Mouse (Mus musculus) heart, postnatal 10 days (tissue): ENCODE results near the gene Hist1h1t. TPM values are rescaled to one million over a fixed set of nuclear protein-coding genes. Genes with fewer than 3 reads are reported as not detected.

Source experiments
- DNase-seq, 2 experiments: peaks; one replicate each; pipeline ENCODE4 v3.0.0; 2021
- intact Hi-C: fragments of 180-260 bp; cut with DNase I; formaldehyde crosslinking; loops from one replicate; pipeline ENCODE4 v1.15.1; 2025
- total RNA-seq, 2 experiments: library from RNA; stranded (reverse); gene quantifications; 2 replicates each; pipeline ENCODE4 v1.2.3; 2021

The Hist1h1t gene
- total RNA-seq = under 1 TPM; 0.29 to 0.67 TPM

DNA sequence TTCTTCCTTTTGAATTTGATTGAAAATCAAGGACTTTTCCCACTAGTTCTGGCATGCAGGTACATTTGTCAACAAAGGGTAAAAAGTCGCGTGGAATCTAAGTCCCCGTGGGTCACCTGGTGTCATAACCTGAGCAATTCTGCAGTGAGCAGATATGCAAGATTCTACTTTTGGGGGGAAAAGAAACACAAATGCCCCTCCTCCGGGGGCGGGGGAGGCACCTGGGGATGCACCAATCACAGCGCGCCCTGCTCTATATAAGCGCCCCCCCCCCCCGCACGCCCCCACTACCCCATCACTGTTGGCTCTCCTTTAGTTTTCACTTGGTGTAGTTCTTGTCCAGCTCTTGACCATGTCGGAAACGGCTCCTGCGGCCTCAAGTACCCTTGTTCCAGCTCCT is at the start of gene Hist1h1t:
Gene Hist1h1t, plus strand, starts transcription at position 301 of the 400 bp plus-strand sequence.
- intact Hi-C loops = loop anchor here (5.0 kb wide), 2 partner anchors 108 to 1643 kb away; no protein-coding TSS in a partner anchor
- DNase-seq = no peak

DNA sequence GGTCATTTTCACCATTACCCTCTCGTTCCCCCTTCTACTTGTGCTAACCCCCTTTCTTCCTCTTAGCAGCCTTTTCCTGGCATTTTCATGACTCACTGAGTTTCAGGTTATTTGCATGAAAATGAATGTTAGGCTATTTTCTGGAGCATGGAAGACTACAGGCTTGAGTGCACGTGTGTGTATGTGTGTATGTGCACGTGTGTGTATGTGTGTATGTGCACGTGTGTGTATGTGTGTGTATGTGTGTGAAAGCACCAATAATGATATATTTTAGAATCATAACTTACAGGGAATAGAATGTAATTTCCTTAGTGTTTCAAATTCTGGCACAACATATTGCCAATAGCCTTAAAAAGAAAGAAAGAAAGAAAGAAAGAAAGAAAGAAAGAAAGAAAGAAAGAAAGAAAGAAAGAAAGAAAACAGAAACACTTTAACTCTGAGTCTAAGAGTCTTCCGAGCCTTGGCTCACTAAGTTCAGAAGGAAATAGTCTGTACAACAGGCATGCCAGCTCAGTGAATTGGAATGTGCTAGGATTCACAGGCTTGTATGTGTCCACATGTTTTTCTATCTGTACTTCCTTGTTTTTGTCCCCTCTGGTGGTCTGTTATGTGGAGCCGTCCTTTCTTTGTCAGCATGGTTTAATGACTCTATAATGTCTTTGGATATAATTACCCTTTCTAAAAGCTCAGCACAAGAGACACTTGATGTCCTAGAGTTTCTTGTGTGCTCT is 35.8 kb upstream of the Hist1h1t start:
- intact Hi-C loops = no loop called here
- no peak for DNase-seq

GRCm38 (mm10) chr13:23662536-23662935 is 33.1 kb upstream of the Hist1h1t start:
- intact Hi-C loops = no loop called here
- DNase-seq = no peak

GRCm38 (mm10) chr13:23681990-23682582 is 13.5 kb upstream of the Hist1h1t start:
- intact Hi-C loops = loop anchor here (5.0 to 10.0 kb wide), 4 partner anchors 53 to 1645 kb away; partner anchors contain the start of genes Abt1, Hist1h1c, Hist1h2ah and Hist1h2bk
- DNase-seq = no peak

- DNase-seq = no peak
- intact Hi-C loops = loop anchor here (5.0 to 10.0 kb wide), 4 partner anchors 52 to 1645 kb away; partner anchors contain the start of genes Abt1, Hist1h1c, Hist1h2ah and Hist1h2bk
Observed at GRCm38 (mm10) chr13:23682623-23682946, 13.0 kb upstream of the Hist1h1t start.

DNA sequence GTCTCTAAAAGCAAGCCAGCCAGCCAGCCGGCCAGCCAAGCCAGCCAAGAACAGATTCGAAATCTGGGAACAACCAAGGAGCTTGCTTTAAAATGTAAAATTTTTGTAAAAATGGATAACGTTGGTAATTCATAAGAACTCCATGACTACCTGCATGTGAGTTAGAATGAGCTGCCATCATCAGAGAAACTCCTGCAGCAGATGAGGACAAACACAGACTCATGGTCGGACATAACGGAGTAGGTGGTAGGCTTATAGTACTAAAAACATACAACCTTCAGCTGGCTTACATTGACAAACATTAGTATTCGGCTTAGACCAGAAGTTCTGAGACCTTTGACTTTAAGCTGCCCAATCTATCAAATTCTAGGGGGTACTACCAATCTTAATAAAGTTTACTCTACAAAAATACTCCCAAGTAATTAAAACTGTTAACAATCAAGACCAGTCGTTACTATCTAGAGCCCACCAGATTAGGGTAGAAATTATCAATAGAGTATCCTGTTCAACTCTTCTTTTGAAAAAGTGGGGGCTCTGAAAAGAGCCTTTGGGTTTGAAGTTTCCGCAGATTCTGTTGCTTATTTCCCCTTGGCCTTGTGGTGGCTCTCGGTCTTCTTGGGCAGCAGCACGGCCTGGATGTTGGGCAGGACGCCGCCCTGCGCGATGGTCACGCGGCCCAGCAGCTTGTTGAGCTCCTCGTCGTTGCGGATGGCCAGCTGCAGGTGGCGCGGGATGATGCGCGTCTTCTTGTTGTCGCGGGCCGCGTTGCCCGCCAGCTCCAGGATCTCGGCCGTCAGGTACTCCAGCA is 12.5 kb upstream of the Hist1h1t start:
- intact Hi-C loops = loop anchor here (5.0 to 10.0 kb wide), 4 partner anchors 52 to 1646 kb away; partner anchors contain the start of genes Abt1, Hist1h1c, Hist1h2ah and Hist1h2bk
- peak in 1 of 2 experiments; percentile 30 for DNase-seq

DNA sequence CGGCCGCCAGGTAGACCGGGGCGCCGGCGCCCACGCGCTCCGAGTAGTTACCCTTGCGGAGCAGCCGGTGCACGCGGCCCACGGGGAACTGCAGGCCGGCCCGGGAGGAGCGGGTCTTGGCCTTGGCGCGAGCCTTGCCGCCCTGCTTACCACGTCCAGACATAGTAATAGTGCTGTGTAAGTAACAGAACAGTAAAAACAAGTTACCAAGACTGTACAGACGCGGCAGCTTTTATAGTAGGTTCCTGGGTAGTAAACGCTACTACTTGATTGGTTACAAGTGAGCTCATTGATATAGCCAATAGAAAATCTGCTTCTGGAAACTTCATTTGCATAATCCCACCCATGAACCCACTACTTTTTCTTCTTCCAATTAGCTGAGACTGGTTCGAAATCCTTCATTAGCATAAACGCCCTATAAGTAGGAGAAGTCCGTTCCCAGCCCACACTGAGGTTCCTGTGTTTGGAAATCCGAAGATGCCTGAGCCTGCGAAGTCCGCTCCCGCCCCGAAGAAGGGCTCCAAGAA is 11.8 kb upstream of the Hist1h1t start, which contains the start of the genes Hist1h2ac and Hist1h2bc:
Gene Hist1h2ac, minus strand, starts transcription at position 194 of the 527 bp plus-strand sequence.
Gene Hist1h2bc, plus strand, starts transcription at position 445 of the 527 bp plus-strand sequence.
- peak; percentile 88 to 89 for DNase-seq
- intact Hi-C loops = loop anchor here (1.0 to 10.0 kb wide), 5 partner anchors 51 to 1647 kb away; partner anchors contain the start of genes Abt1, Hist1h1c, Hist1h1e and Hist1h2ah

DNA sequence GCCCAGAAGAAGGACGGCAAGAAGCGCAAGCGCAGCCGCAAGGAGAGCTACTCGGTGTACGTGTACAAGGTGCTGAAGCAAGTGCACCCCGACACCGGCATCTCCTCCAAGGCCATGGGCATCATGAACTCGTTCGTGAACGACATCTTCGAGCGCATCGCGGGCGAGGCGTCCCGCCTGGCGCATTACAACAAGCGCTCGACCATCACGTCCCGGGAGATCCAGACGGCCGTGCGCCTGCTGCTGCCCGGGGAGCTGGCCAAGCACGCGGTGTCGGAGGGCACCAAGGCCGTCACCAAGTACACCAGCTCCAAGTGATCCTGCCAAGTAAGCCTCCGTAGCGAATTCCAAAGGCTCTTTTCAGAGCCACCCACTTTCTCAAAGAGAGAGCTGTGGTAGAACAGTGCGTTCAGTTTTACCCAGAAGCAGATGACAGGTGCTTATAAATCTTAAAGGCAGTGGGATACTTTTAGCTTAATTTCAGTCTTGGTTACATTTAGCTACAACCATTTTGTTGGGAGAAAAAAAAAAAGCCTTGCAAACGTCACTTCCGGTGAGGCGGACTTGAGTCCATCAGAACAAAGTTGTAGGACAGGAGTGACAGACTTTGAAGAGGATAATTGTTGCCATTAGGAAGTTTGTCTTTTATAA is 11.2 kb upstream of the Hist1h1t start:
- intact Hi-C loops = loop anchor here (1.0 to 10.0 kb wide), 5 partner anchors 50 to 1647 kb away; partner anchors contain the start of genes Abt1, Hist1h1c, Hist1h1e and Hist1h2ah

GRCm38 (mm10) chr13:23685121-23685861 is 10.3 kb upstream of the Hist1h1t start:
- DNase-seq = peak; percentile 42 to 55
- intact Hi-C loops = loop anchor here (1.0 to 10.0 kb wide), 3 partner anchors 12 to 260 kb away; partner anchors contain the start of genes Abt1 and Hist1h1c

More for the DNA sequence above, 11.2 kb upstream of the Hist1h1t start:
- peak; percentile 69 to 83 for DNase-seq

DNA sequence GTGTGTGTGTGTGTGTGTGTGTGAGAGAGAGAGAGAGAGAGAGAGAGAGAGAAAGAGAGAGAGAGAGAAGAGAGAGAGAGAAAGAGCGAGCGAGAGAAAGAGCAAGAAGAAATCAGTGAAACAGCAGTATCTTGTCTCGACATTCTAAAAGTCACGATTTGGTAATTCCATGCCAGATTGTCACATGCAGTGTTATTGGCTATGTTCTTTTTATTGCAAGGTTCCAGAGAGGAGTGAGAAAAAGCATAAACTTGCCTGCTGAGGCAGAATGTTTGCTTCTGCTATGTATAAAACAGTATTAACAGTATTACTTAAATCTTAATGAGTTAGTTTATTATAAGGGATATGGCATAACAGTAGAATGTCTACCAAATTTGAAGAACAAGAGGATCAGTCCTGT is 9.6 kb upstream of the Hist1h1t start:
- intact Hi-C loops = loop anchor here (1.0 to 10.0 kb wide), 3 partner anchors 11 to 261 kb away; partner anchors contain the start of genes Abt1 and Hist1h1c

GRCm38 (mm10) chr13:23687181-23687580 is 8.4 kb upstream of the Hist1h1t start:
- DNase-seq = no peak
- intact Hi-C loops = loop anchor here (10.0 kb wide), 2 partner anchors 48 to 262 kb away; partner anchors contain the start of genes Abt1 and Hist1h1c

More for the DNA sequence above, 9.6 kb upstream of the Hist1h1t start:
- DNase-seq = no peak

GRCm38 (mm10) chr13:23687907-23688306 is 7.7 kb upstream of the Hist1h1t start:
- intact Hi-C loops = loop anchor here (10.0 kb wide), 2 partner anchors 47 to 263 kb away; partner anchors contain the start of genes Abt1 and Hist1h1c
- no peak for DNase-seq

- intact Hi-C loops = loop anchor here (10.0 kb wide), 2 partner anchors 46 to 264 kb away; partner anchors contain the start of genes Abt1 and Hist1h1c
- no peak for DNase-seq
Observed at GRCm38 (mm10) chr13:23688956-23689355, 6.7 kb upstream of the Hist1h1t start.

DNA sequence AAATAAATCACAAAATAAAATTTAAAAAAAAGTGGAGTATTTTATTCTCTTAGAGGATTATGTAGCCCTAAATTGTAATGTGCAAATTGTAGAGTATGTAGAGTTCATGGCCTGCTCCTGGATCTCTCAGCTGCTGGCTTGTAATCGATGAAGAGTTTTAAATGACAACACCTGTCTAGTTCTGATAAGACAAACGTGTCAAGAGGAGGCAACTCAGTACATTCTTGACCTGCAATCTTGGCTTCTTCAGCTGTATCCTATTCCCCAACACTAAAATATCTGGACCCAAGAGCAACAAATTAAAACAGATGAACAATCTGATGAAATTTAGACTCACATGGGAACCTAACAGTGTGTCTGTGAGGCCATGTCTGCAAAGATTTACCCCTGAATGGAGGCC is 6.2 kb upstream of the Hist1h1t start:
- no peak for DNase-seq
- intact Hi-C loops = loop anchor here (10.0 kb wide), 2 partner anchors 45 to 265 kb away; partner anchors contain the start of genes Abt1 and Hist1h1c

GRCm38 (mm10) chr13:23693856-23694440 is 1.7 kb upstream of the Hist1h1t start:
- no peak for DNase-seq

DNA sequence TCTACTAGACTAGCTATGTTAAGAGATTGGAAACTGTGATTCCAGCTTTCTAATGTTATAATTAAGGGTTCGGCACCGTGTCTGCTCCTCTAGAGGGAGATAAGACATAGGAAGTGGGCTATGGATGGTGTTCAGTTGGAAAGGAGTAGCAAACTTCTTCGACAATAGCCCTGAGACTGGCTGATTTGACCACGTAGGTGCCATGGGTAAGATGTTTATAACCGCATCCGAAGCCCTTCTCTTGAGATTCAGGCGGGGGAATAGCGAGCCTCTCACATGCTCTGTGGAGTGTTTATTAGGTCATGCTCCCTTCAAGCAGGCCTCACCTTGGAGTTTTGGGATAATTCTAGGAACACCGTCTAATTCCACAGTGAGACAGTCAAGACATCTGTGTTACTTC is 658 bp upstream of the Hist1h1t start:
- intact Hi-C loops = loop anchor here (5.0 kb wide), 2 partner anchors 108 to 1643 kb away; no protein-coding TSS in a partner anchor
- DNase-seq = no peak

More at GRCm38 (mm10) chr13:23693856-23694440, 1.7 kb upstream of the Hist1h1t start:
- intact Hi-C loops = no loop called here

- intact Hi-C loops = loop anchor here (2.0 to 5.0 kb wide), 3 partner anchors 65 to 1644 kb away; no protein-coding TSS in a partner anchor
- DNase-seq = no peak
Observed at GRCm38 (mm10) chr13:23696061-23696474, 454 bp downstream of the Hist1h1t start.
